Mouse (Mus musculus) heart, postnatal 0 days (tissue): Measurements from ENCODE around the gene Trim66.

Experiments
- CTCF ChIP-seq: IDR thresholded peaks from 2 replicates; pipeline ENCODE4 v1.5.1; 2016; ENCODE audit warnings: antibody characterized with exemption, control low read depth, low read depth
- EP300 ChIP-seq: IDR thresholded peaks from 2 replicates; pipeline ENCODE4 v1.6.1; 2016; ENCODE audit warnings: antibody characterized with exemption, low read depth

GRCm38 (mm10) chr7:109532691-109533090 lies 24.8 kb upstream of the Trim66 start:
- TF ChIP-seq CTCF (no peak), EP300 (no peak)
